Mouse (Mus musculus) adrenal gland, adult 8-10 months (tissue): ENCODE data around the gene Cox8a. TPM values are rescaled to one million over a fixed set of nuclear protein-coding genes. Genes with fewer than 3 reads are reported as not detected.

Source experiments
- DNase-seq: peaks from one replicate; pipeline ENCODE4 v3.0.0; 2022
- total RNA-seq, 4 experiments: library from RNA; stranded (reverse); gene quantifications; 2 replicates each; pipeline ENCODE4 v1.2.4; 2022

The Cox8a gene
- total RNA-seq, 4 experiments from 2014 or later = 725 to 927 (median 846) TPM

DNA sequence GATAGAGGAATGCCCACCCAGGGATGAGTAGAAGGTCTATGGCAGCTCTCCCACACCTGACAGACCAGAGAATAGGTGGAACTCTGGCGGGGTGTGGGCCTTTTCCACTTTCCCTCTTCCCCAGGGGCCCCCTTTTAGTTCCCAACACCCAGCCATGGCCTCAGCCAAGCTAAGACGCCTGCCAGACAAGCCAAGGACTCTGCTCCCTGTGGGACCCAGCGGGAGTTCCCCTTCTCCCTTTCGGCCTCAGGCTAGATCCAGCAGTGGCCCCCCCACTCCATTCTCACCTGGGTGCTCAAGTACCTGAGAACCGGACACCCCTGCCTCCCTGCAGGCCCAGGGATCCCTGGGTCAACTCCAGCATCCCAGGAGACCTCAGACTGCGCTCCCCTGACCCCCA is 4.8 kb upstream of the Cox8a start:
- DNase-seq = no peak

DNA sequence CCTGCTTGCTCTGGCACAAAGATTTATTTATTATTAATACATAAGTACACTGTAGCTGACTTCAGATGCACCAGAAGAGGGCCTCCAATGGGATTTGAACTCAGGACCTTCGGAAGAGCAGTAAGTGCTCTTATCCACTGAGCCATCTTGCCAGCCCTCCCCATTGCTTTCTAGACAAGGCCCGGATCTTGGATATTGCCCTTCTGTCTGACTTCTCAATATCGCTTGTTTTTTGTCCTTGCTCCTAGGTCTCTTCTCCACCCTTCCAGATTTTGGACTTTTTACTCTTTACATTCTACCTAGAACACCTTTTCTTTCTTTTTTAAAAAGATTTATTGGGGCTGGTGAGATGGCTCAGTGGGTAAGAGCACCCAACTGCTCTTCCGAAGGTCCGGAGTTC is 1.3 kb upstream of the Cox8a start:
- DNase-seq = no peak

DNA sequence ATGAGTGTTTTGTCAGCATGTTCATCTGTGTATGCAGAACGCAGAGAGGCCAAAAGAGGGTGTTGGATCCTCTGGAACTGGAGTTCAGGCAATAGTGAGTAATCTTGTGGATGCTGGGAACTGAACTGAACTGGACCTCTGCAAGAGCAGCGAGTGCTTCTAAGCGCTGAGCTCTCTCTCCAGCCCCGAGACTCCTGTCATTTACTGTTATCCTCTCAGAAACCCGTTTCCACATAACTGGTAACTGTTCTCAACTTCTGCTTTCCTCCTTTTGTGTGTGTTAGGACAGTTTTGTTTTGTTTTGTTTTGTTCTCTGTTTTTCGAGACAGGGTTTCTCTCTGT is 481 bp upstream of the Cox8a start:
- no peak for DNase-seq

DNA sequence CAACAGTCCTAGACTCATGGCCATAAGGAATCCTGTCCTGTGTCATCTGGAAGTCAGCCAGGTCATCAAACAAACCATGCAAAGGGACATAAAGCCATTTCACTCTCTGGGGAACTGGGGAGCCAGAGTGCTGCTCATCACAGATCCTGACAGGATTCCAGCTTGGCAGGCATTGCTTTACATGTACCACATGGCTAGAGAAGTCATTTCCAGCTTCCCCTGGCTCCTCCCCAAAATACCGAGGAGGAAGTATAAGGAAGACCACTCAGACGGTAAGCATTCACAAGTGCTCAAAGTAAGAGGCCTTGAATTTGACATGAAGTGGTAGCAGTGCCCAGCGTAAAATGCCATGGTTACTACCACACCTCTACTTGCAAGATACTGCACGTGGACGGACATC is 2.9 kb downstream of the Cox8a start:
- DNase-seq = no peak

DNA sequence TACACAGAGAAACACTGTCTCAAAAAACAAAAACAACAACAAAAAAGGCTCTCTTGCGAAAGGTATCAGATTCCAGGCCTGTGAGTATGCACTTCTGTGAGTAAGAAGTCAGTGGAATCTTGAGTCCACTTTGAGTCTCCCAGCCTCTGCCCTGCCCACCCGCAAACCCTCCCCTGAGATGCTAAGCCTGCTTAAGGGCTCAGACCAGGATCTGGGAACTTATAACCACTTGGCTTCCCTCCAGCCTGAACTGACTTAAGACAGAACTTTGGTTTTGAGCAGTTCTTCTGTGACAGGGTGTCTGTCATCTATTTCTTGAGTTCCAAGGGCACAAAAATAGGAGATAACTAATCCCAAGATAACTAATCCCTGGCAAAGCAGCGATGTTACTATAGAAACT is 4.4 kb downstream of the Cox8a start:
- no peak for DNase-seq

DNA sequence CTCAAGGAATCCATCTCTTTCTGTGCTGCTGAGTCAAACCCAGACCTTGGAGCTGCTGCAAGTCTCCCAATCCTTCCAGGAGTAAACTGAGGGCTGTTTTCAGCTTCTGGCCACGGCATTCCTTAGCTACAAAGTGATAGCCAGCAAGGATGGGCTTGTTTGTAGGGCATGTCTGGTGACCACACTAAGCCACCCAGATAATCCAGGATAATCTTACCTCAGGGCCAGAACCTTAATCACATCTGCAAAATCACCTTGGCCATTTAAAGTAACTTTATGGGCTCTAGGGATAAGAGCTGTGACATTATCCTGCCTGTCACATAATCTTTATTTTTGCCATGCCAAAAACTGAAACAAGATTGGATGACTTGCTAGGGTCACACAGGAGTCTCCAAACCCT is 5.2 kb downstream of the Cox8a start:
- no peak for DNase-seq

DNA sequence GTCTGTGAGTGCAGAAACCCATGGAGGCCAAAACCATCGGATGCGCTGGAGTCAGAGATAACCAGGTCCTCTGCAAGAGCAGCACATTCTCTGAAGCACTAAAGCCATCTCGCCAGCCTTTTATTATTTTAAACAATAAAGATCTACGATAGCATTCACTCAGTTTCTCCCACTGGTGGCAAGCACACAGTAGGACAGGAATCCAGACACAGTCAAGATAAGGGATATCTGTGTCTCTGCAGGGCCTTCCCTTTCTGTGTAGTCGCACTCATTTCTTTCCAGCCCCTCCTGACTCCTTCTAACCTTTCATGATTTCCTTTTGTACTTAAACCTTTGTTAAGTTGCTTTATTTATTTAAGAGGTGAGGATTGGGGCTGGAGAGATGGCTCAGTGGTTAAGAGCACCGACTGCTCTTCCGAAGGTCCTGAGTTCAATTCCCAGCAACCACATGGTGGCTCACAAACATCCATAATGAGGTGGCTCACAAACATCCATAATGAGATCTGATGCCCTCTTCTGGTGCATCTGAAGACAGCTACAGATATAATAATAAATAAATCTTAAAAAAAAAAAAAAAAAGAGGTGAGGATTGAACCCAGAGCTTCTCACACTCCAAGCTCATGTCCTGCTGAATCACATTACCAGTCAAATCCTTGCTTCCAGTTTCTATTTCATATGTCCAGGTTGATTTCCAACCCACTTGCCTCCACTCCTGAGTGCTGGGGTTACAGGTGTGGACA is 7.3 kb downstream of the Cox8a start:
- DNase-seq = no peak

DNA sequence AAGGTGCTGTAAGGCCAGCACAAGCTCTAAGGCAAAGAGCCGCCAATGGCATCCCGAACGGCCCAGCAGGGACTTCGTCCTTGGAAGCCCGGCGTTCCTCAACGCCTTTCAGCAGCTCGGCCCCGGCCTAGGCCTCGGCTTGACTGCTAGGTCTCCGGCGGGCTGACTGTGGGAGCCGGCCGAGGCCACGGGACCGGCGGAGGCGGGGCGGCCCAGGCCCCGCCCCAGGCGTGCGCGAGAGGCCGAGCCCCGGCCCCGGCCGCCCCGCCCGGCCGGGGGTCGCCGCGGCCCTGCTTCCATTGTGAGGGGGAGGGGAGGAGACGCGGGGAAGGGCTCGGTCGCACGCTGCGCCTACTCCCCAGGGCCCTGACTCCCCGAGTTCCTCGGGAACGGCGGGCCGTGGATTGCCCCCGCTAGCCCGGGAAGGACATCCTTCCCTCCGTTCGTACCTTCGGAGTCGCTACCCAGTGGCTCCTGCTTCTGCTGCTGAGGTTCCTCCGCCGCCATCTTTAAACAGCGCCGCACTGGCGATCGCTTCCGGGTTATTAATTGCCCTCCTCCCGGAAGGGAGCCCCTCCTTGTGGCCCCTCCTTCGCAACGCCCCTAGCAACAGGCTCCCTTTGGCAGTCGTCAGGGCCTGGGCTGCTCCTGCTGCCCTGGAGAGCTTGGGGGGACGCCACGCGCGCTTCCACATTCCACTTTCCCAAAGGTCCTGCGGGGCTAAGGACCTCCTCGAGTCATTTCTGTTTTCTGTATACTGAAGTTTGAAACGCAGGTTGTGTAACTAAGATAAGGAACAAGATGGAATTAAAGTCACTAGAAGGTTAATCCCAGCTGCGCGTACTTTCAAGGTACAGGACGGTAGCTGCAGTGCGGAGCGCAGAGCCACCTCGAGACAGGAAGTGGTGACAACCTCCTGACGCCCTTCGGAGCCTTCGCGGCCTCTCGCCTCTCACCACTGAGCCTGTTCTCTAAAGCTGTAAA is 11.4 kb downstream of the Cox8a start, which contains the start of gene Otub1:
Otub1 (minus strand) TSS at position 564 of the 984 bp plus-strand sequence.
- peak; percentile 93 for DNase-seq

DNA sequence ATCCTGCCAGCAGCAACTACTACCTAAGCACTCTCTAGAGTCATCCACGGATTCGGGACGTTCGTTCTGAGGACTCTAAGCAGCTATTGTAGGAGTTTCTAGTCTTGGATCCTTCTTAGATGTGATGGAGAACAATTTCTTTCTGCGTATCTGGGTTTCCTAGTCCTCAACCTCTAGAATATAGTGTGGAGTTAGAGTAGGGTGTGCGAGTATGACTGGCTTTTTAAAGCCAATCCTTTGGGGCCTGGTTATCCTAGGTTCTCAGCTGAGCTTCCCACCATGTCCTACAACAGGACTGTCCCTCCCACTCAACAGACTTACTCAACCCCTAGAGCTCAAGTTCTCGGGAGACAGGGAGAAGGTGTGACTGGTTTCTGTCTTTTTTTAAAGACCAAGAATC is 12.1 kb downstream of the Cox8a start:
- no peak for DNase-seq

DNA sequence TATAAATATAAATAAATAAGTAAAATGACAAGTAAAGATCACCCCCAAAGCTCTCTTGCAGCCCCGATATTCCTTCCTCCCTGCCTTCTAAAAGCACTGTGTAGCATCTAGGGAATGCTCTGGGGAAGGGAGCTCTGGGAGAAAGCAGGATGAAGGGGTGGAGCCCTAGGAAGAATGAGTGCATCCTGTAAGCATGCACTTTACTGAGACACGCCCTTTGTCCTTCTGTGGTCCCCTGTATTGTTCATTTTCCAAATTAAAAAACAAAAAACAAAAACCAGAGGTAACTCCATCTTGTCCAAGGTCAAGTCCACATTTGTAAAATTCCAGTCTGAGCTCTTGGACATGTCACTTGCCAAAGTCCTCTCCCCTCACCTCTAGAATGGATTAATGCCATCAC is 12.5 kb downstream of the Cox8a start:
- no peak for DNase-seq

DNA sequence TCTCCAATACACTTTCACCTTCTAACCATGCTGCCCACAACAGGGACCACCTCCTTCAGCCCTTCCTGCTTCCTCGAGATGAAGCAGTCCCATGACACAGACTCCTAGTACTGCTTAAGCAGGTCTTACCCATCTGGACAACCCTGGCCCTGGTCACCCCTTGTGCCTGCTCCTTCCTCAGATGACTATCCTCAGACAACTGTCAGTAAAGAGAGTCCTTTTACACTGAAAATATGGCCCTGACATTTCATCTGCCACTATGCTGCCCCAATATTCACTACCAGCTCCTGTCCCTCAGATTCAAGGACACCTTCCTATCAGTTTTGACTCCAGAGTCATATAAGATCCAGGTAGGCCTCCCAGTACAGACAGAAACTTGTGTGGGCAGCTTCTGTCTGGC is 17.0 kb downstream of the Cox8a start:
- no peak for DNase-seq

DNA sequence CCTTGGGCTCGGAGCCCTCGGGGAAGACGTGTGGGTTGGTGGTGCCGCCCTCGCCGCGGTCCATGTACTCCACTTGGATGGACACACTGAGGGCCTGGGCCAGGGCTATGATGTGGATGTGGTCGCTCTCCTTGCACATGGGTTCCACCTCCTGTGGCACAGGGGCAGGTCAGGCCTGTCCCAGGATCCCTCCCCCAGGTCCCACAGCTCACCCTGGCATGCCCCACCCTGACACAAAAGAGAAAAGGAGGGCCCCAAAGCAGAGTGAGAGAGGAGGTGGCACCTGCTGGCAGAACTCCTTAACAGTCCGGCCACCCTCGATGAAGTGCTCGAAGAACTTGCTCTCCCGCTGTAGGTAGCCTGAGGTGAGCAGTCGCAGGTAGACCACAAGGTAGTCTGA is 18.3 kb downstream of the Cox8a start:
- DNase-seq = no peak

DNA sequence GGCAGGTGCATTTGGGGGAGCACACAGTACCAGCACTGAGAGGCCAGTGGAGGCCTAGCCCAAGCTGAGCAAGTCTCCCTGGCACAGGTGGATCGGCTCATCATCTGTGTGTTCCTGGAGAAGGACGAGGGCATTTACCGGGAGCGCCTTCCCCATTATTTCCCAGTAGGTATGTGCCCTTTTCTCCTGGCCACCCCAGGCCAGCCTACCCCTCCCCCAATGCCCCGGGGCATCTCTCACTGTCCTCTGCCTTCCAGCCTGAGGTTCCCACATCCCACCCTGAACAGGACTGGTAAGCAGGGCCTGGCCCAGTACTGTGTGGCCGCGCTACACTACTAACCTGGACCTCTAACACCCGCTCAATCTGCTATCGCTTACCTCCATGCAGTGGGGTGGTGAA is 20.0 kb downstream of the Cox8a start:
- DNase-seq = no peak

DNA sequence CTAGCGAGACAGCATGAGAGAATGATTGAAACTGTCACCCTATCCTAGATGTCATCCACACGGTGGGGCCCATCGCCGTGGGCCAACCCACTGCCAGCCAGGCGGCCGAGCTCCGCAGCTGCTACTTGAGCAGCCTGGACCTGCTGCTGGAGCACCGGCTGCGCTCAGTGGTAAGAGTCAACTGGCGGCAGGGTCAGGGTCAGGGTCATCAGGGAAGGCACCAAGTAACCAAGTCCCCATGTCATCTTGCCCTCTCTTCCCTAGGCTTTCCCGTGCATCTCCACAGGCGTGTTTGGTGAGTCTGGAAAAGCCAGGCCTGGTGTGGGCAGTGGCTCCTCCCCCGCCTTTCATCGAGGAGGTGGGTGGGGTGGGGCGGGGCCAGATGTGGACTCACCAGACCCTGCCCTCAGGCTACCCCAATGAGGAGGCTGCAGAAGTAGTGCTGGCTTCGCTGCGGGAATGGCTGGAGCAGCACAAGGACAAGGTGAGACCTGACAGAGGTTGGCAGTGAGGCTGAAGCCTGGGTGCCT is 20.6 kb downstream of the Cox8a start:
- peak; percentile 55 for DNase-seq

DNA sequence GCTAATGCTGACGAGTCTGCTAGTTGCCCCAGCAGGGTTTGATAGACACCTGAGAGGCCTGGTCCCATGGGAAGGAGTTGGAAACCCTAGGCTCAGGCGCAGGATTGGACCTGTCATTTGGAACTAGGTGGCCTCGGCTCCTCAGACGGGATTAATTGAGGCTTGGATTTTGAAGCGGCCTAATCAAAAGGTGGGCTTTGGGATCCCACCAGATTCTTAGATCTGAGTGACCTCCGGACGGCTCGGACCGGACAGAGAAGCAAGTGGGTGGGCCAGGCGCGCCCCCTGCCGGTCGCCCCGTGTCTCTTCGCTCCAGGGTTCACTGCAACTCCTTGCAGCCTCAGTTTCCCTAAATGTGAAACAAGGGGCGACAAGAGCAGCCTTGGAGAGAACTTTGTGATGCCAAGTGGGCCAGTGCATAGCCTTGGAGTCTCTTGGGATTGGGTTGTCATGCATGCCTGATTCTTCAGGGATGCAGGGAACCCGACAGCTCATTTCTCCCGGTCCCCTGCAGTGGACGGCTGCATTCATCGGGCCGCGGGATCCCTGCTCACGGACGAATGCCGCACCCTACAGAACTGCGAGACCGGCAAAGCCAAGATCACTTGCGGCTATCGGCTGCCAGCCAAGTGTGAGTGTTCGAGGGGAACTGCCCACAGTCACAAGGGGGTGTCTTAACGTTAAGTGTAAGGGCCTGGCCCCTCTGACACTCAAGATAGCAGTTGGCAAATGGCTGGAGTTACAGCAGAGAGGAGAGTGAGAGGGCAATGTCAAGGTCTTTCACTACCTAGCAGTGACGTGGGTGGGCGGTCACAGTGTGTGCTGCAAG is 21.3 kb downstream of the Cox8a start:
- DNase-seq = peak; percentile 51

DNA sequence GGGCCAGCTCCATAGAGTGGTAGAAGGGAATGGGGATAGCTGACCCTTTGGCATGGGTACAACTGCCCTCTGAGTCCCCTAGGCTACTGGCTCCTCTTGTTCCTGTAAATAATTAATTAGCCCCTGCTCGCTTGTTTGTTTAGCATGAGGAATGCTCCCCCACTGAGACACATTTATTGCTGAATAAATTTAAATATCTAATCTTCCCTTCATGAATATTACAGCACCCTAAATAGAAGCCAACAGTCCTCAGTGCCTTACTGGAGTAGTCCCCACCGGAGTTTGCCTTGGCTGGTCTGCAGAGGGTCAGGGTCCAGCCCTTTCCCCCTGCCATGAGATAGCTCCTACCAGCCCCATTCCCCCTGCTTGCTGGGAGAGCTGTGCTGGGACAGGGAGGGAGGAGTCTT is 24.9 kb downstream of the Cox8a start:
- no peak for DNase-seq

DNA sequence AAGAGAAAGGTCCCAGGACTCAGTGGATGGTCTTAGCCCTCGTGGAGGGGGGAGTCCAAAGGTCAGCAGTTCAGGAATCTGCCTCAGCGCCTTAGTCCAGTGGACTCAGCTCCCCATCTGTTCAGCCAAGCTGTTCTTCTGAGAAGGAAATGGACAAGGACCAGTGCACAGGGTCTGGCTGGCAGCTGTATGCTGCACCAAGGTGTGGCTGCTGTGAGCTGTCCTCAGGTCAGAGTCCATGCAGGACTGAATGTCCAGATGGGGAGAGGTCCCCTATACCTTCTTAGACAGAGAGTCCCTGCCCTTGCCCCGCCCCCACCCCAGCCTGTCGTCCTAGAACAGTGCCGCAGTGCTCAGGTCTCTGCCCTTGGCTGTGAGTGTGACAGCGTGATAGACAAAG is 25.8 kb downstream of the Cox8a start:
- no peak for DNase-seq

DNA sequence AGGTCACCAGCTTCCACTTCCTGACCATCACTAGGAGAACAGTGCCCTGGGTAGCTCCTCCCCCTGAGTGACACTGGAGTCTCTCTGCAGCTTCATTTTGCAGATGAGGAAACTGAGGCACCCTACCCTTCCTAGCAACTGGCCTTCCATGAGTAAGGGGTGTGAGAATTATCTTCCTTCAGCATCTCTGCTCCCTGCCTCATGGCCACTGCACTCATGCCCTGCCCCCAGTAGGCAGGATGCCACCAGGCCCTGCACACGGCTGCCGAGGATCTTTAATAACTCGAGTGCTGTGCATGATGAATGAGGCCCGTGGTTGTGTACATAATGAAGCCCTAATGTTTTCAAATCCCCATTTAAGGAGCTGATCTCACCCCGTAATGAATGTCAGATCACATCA is 26.4 kb downstream of the Cox8a start:
- no peak for DNase-seq

DNA sequence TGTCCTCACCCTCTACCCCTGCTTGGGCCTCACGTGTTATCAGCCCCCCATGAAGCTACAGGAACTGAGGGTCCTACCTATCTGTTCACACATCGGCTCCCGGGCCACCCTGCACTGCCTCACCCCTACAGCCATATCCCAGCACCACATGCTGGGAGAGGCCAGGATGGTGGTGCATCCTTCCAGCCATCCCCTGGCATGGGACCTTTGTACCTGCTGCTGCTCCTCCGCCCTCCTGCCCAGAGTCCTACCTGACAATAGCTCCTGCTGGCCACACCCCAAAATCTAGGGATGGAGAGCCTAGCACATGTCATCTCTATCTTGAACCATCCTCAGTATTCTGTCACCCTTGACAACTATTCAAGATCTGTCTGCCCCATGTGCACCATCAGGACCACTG is 28.4 kb downstream of the Cox8a start:
- DNase-seq = no peak

DNA sequence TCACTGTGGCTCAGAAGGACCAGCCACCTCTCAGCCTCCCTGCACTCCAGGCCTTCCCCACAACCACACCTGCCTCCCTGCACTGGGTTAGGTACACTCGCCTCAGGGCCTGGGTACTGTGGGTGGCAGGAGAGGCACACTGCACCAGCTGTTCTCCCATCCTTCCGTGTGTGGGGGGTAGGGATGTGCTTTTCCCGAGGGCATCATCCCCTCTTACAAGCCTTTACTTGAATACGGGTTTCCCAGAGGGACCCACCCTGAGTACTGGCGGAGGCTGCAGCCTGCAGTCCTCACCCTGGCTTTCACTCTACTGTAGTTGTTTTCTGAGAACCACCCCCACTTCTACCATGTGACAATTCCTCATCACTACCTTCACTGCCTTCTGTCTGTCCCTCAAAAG is 30.3 kb downstream of the Cox8a start:
- DNase-seq = no peak

DNA sequence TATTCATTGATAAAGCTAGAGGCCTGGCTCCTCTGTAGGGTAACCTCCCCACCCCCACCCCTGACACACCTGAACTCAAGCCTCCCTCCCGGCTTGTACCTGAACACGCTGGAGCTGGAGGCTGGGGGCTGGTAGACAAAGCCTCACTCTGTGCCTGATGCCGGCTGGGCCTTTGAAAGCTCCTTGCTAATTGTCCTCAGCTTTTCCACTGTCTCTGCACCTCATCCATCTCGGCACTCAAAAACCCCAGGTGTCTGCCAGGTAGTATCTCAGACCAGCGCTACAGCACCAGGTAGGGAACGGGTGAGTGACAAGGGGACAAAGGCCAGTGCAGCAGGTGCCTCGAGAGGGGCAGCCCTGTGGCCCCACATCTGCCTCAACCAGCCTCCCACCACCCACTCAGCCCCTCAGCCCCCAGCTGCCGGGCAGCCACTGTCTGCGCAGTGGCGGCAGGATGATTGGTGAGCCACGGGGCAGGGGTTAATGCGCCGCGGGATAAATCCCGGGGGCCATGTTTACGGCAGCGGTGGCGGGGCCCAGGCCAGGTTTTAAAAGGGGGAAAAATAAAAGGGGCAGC is 31.6 kb downstream of the Cox8a start:
- no peak for DNase-seq

DNA sequence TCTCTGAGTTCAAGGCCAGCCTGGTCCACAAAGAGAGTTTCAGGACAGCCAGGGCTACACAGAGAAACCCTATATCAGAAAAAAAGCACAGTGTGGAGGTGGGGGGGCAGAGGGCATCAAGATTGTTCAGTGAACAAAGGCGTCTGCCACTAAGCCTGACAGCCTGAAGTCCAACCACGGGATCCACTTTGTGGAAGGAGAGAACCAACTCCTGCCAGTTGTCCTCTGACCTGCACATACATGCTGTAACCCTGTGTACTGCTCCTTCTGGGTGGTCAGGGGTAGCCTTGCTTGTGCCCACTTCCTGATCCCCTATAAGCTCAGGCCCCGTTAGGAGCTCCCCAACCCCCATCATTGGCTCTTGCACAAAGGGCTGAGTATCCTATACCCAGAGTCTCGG is 32.4 kb downstream of the Cox8a start:
- no peak for DNase-seq
